Mouse (Mus musculus): ENCODE data around the gene Syvn1.
"Not testable (repeated sequence)": the region's sequence is repeated elsewhere in the genome, so short reads cannot be mapped to it uniquely, and the experiment has no call there.

Gene Syvn1

DNA sequence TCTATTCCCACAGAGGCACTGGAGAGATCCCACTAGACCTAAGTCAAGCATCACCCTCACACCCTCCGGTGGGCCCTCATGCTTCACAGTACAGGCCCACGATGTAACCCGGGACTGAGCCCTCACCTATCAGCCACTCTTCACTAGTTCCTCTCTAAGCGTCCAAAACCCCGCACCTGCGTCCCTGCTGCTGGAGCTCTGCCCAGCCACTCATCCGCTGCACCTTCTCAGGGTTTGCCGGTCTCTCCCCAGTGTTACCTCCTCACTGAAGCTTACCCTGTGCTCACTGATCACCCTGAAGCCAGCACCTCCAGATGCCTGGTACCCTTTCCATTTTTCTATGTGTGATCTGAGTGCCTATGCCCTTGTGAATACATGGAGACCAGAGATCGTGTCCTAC, 4.1 kb upstream of the Syvn1 start:
- DNase-seq, result no peak

DNA sequence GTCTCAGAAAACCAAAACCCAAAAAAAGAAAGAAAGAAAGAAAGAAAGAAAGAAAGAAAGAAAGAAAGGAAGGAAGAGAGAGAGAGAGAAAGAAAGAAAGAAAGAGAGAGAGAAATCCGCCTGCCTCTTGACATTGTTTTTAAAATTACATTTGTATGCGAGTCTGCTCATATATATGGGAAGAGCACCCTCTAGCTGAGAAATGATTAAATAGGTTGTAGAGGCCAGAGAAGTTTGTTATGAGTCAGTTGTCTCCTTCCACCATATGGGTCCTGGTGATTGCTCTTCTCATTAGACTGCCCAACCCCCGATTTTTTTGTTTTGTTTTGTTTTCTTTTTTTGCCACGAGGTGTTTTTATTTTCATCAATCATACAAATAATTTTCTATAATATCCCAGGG, 2.3 kb upstream of the Syvn1 start:
- not testable (repeated sequence) for DNase-seq

DNA sequence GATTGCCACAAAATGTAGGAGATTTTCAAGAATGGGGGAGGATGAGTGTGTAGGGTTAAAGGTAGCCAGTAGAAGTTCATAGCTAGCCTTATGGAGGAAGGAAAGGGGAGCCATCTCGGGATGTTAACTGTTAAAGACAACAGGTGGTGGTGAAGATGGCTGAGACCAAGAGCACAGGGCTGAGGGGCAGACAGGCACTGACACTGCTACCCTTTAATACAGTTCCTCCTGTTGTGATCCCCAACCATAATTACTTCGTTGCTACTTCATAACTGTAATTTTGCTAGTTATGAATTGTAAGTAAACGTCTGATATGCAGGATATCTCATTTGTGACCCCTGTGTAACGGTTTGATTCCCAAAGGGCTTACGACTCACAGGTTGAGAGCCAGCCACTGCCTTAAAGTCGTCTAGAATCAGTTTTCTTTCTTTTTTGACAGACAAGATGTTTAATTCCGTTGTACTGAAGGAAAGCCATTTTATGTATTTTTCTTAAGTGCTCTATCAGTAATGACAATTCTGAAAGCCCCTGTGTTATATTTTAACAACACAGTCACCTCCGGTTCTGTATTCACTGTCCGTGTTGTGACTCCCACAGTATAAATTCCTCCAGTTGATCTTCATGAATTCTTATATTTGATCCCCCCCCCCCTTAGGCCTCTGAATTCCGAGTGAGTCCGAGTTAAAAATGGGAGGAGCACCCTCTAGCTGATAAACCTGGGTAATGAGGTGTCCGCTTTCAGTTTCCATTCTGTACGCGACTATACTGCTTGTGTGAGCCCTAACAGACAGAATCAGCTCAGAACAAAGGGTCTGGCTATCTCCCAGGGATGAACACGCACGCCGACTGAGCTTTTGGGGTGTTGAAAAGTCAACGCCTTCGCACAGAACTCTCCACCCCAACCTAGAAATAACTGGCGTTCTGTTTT, 746 bp upstream of the Syvn1 start:
- no peak for DNase-seq

DNA sequence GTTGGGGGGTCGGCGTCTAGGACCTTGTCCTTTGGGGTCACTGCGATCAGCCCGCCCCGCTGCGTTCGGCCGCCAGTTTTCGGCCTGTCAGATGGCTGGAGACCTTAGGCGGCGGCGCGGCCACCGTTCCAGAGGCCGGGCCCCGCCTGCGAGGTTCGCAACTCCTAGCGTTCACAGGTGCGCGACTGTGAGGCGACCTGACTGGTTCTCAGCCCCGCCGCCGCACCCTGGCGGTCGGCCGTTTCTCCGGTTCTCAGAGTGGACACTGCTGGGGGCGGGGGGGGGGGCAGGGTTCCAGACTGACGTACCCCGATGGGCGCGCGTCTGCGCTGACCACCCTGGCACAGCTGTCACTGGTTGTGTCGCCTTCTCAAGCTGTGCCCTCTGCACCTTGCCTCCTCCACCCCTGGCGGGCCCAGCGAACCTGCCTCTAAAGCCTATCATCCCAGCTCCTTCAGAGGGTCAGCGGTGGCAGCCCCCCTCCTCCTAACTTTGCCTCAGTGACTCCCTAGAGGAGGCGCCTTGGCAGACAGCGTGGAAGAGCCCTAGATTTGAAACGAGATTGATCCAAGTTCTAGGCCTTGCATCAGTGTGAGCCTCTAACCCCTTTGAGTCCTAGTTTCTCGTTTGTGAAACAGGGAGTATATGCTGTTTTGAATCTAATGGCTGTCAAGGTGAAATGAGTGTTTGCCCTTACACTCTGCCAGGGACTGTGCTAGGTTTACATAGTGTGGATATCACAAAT, 950 bp downstream of the Syvn1 start:
- DNase-seq, result no peak

DNA sequence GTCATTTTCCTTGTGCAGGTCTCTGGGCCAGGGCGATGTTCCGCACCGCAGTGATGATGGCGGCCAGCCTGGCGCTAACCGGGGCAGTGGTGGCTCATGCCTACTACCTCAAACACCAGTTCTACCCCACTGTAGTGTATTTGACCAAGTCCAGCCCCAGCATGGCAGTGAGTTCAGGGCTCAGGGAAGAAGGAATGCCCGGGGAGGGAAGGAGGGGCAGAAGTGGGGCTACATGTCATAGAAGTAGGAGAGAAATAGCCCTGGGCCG, 1.5 kb downstream of the Syvn1 start:
- no peak for DNase-seq

DNA sequence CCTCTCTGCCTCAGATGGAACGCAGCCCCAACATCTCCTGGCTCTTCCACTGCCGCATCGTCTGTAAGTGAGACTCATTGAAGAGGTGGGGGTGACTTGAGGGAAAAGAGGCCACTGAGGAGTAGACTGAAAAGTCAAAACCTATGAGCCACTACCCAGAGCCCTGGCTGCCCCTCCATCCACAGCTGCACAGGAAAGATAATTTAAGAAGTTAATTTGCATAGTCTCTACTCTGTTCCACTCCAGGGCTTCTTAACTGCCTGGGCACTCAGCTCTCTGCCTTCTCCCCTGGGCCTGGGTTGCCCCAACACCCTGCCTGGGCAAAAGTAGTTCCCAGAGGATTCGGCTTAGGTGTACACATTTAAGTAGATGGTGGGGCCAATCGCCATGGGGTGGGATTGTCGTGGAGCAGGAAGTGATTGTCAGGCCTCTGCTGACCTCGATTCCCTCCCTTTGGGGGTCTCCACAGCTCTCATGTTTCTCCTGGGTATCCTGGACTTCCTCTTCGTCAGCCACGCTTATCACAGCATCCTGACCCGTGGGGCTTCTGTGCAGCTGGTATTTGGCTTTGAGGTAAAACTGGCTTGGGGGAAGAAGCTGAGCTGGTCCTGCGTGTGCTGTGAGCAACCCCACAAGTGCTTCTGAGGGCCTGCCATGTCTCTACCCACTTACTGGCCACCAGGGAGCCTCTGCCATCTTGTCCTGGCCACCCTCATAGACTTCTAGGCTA, 2.5 kb downstream of the Syvn1 start:
- no peak for DNase-seq

DNA sequence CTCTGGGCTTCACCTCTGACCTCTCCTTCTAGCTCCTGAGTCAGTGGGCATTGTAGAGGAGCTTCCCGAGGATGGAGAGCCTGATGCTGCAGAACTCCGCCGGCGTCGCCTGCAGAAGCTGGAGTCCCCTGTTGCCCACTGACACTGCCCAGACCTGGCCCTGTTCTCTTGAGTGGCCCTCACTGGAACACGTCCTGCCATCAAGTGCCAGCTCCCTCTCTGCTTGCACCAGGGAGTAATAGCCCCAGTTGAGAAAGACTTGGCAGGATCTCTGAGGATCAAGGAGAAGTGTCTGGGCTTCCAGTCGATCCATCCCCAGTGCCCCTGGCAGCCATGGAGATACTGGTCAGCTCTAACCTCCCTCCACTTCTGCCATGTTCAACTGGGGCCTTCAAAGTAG, 6.1 kb downstream of the Syvn1 start:
- no peak for DNase-seq

DNA sequence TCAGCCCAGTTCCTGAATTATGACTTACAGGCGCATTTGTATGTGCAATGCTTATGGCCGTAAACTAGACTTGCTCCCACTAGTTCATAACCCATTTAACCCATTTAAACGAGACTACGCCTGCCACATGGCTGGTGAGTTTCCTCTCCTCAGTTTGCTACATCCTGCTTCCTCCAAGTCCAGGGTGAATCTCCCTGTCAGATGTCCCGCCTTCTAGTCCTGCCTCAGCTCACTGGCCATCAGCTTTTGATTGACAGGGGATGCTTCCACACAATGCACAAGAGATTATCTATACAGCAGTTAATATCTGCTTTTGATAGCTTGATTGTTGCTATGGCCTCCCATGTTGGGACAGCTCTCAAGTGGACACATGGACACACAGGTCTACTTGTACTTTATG, 7.9 kb downstream of the Syvn1 start:
- no peak for DNase-seq

DNA sequence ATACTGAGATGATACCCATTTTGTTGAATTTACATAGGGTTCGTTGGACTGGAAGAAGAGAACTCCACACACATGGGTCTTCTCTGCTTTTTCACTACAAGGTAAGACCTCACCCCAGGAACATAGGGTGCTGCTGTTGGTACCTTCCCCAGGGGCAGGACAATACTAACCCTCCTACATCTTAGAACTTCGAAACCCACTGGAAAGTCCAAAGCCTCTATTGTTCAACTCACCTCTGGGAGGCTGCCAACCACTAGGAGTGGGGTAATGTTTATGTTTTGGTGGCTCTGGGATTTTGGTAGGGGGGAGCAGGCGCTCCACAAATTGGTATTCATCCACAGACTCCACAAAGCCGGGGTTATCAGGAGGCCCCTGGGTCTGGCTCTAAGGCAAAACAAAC, 10.3 kb downstream of the Syvn1 start:
- DNase-seq, result no peak

DNA sequence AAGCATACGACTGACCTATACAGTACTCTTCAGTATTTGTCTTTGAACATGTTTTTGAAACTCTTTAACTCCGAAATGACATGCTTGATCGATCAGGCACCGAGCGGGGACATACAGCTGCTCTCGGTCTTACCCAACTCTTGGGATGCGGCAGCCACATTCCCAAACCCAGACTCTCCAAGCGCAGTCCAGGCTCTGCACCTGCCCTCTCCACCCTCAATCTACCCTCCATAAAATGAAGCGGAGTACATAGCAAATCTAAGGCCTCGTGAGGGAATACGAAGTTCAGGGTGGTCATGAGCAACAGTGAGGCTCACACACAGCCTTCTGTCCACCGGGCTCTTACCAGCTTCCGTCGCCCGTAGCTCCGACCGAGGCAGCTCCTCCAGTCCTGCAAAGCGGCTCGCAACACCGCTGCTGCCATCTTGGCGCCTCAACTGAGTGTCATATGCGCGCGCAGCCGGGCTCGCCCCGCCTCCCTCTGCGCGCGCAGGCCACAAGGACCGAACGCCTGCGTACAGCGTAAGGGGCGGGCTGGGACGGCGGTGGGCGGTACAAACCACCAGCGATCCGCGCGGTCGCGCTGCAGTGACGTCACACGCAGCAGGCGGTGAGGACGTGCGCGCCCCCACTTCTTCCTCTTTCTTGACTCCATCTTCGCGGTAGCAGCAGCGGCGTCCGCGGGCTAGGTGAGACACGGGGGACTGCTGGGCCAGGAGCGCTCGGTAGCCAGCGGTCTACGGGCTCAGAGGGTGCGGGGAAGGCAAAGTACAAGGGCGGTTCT, 11.1 kb downstream of the Syvn1 start, which contains the start of the genes Mrpl49 and Fau:
TSS of gene Mrpl49 (minus strand) at position 473 of the 784 bp plus-strand sequence.
TSS of gene Fau (plus strand) at position 532 of the 784 bp plus-strand sequence.
- DNase-seq, result peak; percentile 98 to 99

DNA sequence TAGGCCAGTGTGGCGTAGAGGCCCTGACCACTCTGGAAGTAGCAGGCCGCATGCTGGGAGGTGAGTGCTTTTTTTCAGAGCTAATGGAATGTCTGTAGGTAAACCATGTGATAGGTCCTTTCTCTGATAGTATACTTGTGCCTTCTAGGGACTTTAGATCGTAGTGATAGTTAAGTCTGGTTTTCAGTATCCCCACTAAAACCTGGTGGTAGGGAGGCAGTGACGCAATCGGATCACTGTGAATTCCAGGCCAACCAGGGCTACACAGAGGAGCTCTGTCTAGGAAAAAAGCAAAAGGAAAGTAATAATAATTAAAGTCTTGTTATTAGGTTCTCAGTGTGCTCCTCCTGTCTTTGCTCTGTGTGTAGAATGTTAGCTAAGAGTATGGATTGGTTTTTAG, 12.1 kb downstream of the Syvn1 start:
- DNase-seq, result no peak

DNA sequence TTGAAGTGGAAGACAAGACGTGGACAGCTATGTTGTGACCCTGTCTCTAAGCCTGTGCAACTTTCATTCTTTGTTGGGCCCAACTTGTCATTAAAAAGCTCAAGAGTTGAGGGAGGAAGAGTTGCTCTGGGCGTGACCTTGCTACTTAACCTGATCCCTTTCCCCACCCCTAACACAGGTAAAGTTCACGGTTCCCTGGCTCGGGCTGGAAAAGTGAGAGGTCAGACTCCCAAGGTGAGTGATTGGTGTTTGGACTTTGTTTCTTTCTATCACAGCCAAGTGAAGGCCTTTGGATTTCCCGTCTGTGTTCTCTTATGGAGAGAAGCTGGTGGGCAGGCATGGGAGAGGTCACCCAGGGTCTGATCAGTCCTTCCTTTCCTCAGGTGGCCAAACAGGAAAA, 12.6 kb downstream of the Syvn1 start:
- DNase-seq, result no peak

DNA sequence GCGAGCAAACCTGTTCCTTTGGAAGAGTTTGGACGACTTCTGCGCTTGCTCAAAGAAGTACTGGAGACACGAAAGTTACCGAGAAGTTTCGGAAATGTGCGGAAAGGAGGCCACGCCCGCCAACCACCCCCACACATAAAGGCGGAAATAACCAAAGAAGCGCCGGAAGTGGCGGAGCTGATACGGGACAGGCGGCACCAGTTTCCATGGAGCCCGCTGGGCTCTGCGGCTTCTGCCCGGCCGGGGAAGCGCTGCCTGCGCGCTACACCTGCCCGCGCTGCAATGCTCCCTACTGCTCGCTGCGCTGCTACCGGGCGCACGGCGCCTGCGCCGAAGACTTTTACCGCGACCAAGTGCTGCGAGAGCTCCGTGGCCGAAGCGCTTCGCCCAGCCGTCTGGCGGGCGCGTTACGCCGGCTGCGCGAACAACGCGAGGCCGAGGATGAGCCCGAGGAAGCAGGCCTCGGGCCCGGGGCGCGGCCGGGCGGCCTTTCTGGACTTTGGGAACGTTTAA, 14.7 kb downstream of the Syvn1 start, which contains the start of gene Znhit2:
TSS of gene Znhit2 (plus strand) at position 172 of the 513 bp plus-strand sequence.
- DNase-seq, result peak; percentile 96 to 97

DNA sequence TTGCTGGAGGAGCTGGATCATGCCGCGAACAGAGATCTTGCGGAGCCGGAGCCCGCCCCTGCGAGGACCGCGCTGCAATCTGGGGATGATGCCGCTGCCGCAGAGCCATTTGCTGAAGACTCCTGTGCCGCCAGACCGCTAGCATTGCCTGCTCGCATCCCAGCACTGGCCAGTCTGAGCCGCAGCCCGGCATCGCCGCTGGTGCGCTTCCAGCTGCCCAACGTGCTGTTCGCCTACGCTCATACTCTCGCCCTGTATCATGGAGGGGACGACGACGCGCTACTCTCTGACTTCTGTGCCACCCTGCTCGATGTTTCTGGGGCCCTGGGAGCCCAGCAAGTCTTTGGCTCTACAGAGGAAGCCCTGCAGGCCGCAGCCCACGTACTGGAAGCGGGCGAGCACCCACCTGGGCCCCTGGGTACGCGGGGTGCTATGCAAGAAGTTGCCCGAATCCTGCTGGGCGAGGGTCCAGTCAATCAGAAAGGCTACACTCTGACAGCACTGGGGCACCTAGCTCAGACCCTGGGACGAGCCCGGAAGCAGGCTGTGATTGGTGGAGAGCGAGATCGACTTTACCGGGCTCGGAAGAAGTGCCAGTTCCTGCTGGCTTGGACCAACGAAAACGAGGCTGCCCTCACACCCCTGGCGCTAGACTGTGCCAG, 15.4 kb downstream of the Syvn1 start:
- peak; percentile 36 to 42 for DNase-seq

DNA sequence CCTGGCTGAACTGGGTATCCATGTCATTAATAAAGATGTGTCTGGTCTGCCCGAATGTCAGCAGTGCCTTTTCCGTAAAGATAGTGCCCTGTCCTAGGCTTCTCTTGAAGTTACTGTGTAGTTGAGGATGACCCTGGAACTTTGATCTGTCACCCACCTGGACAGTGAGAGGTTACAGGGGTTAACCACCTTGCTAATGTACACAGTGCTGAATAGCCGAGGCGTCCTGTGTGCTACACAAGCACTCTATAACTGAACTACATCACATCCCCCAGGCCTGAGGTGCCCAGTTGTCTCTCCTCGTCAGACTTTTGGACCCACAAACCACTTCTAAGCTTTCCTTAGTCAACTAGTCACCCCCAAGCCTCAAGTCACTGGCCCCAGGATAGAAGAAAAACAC, 16.0 kb downstream of the Syvn1 start:
- no peak for DNase-seq

DNA sequence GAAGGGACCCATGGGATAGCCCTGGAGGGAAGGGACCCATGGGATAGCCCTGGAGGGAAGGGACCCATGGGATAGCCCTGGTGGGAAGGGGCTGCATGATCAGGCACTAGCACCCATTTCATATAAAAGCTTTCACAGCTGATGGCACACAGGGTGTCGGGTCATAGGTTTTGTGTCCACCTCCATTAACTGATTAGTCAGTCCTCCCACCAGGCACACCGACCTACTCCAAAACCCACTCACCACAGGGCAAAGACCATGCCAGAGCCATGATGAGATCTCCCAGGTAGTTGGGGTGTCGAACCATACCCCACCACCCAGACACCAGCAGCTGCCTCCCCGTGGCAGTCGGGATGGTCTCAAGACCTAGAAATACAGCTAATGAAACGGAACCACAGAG, 16.7 kb downstream of the Syvn1 start:
- DNase-seq, result no peak

DNA sequence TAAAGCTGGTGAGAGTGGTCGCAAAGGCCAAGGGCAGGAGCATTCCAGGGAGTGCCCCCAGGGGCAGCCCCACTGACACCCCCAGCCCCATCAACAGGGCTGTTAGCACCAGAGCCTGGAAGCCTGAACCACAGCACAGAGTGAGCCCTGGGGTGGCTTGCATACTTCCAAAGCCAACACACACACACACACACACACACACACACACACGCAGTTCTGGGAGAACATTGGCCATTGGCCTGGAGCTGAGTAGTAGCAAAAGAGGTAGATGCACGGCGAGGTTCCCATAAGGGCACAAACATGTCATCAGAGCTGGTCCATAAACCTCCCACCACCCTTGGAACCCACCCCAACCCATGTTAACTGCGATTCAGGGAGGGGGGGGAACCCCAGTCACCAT, 20.2 kb downstream of the Syvn1 start:
- no peak for DNase-seq

DNA sequence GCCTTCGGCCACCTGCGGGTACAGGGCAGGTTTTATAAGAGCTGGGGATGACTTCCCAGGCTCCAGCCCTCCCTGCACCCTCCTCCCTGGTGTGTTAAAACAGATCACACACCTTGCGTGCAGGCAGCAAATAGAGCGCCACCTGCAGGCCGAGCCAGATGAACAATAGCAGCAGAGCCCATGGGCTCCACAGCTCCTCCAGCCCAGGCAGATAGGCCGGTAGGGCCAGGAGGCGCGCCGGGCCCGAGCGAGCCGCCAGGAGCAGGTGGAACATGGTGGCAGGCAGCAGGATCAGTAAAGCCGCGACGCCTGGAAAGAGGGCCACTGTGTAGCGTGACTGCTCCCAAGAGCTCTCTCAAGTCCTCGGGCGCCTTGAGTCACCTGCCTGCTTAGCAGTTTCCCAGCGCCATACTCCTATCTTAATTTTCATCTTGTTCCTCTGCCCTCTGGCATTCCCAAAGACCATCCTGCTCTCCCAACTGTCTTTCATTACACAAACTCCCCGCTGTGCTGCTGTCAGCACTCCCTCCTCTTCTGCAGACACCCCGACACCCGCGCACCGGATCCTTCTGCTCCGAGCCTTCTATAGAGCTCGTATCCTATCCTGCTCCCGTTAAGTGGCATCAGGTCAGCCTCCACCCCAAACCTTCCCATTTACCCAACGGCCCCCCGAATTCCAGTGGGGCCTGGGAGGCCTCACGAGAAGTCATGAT, 20.8 kb downstream of the Syvn1 start:
- peak; percentile 76 to 84 for DNase-seq

DNA sequence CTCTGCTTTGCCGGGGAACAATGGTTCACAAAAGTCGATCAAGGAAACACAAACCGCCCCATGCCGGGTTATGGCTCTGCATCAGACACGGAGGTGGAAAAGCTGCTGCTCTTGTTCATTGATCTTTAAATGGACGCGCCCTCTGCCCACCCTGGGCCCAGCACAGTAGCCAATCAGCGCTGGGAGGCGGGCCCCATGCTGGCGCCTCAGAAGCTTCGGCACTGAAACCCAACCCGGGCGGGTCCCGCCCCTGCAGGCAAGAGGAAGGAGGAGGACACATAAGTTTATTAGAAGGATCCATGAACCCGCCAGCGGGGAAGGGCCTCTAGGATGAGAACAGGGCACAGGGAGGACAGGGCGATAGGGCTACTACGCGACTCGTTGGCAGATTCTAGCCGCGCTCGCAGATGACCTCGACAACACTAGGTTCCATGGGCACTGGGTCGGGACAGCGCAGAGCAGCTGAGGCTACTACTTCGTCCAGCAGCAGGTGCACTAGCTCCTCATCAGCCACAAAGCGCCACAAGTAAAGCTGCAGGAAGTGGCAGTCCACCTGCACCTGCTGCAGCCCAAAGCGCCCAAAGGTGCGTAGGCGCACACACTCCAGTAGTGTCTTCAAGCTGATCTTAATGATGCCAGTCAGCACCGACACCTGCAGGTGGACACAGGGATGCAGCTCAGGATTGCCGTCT, 21.5 kb downstream of the Syvn1 start, which contains the start of gene Tm7sf2:
TSS of gene Tm7sf2 (minus strand) at position 650 of the 692 bp plus-strand sequence.
- DNase-seq, result peak; percentile 93 to 95

DNA sequence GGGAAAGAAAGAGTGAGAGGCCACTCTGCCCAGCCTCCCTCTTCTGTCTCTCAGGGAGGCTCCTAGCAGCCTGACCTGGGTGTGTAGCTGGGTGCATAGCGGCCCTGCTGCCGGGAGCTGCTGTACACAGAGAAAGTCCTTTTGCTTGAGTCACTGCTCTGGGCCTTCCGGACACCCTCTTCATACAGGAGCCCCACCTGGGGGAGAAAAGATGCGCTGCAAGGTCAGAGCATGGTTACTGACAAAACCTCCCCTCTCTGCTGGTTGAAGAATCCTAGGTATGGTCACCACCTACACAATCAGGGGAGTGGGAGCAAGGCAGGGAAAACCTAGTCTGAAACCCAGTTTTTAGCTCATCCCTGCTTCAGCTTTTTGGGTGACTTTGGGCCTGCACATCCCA, 22.6 kb downstream of the Syvn1 start:
- DNase-seq, result no peak
